Mouse (Mus musculus): ENCODE data around the gene Flywch1. TPM values are rescaled to one million over a fixed set of nuclear protein-coding genes. Genes with fewer than 3 reads are reported as not detected.

Flywch1 gene
- polyA plus RNA-seq, 1 experiment from 2014 or later: 9.4 TPM

- Histone ChIP-seq H3K36me3 (replicated peaks) (no peaks in the 10 kb centered on the region), H3K9me3 (replicated peaks) (no peaks in the 10 kb centered on the region), H3K4me3 (replicated peaks) (no peak overlapping the region), H3K4me1 (replicated peaks) (no peaks in the 10 kb centered on the region), H3K9ac (no peak overlapping the region), H3K4me2 (no peak overlapping the region), H3K27ac (replicated peaks) (no peak overlapping the region), H3K27me3 (no peaks in the 10 kb centered on the region)
- ATAC-seq (ENCODE audit: insufficient read depth): no peak
- WGBS (ENCODE audit: insufficient replicate concordance): 48% methylated on average over 13 of the region's 13 CpGs
Measured at GRCm38 (mm10) chr17:23755689-23756088, 15.7 kb downstream of the Flywch1 start.

- peak overlapping the region; percentile 46 for H3K4me3 ChIP-seq (replicated peaks)
- H3K27ac ChIP-seq (replicated peaks): no peak overlapping the region
- peak overlapping the region; percentile 61 for H3K4me2 ChIP-seq
- WGBS (ENCODE audit: insufficient replicate concordance): 62% methylated on average over 11 of the region's 11 CpGs
- ATAC-seq (ENCODE audit: insufficient read depth): no peak
- H3K4me1 ChIP-seq (replicated peaks): peaks cover 22% of the 10 kb centered on the region
- H3K9ac ChIP-seq: no peak overlapping the region
- peaks cover 44% of the 10 kb centered on the region for H3K27me3 ChIP-seq
- H3K36me3 ChIP-seq (replicated peaks): no peaks in the 10 kb centered on the region
- no peaks in the 10 kb centered on the region for H3K9me3 ChIP-seq (replicated peaks)
Measured at GRCm38 (mm10) chr17:23749400-23750191, 21.8 kb downstream of the Flywch1 start.

GRCm38 (mm10) chr17:23748631-23749391 lies 22.6 kb downstream of the Flywch1 start:
- H3K4me3 ChIP-seq (replicated peaks): peak overlapping the region; percentile 46
- no peaks in the 10 kb centered on the region for H3K36me3 ChIP-seq (replicated peaks)
- ATAC-seq (ENCODE audit: insufficient read depth): peak; percentile 20; the same call in 1 of the 2 replicates
- no peak overlapping the region for H3K27ac ChIP-seq (replicated peaks)
- H3K9me3 ChIP-seq (replicated peaks): no peaks in the 10 kb centered on the region
- H3K9ac ChIP-seq: no peak overlapping the region
- peaks cover 52% of the 10 kb centered on the region for H3K27me3 ChIP-seq
- H3K4me1 ChIP-seq (replicated peaks): peaks cover 22% of the 10 kb centered on the region
- whole genome bisulfite sequencing (ENCODE audit: insufficient replicate concordance): 19% methylated on average over 10 of the region's 10 CpGs
- H3K4me2 ChIP-seq: peak overlapping the region; percentile 61

GRCm38 (mm10) chr17:23748026-23748425 lies 23.4 kb downstream of the Flywch1 start:
- no peak overlapping the region for H3K9ac ChIP-seq
- peaks cover 60% of the 10 kb centered on the region for H3K27me3 ChIP-seq
- WGBS (ENCODE audit: insufficient replicate concordance): 21% methylated on average over 6 of the region's 6 CpGs
- no peak overlapping the region for H3K27ac ChIP-seq (replicated peaks)
- no peak for ATAC-seq (ENCODE audit: insufficient read depth)
- H3K9me3 ChIP-seq (replicated peaks): no peaks in the 10 kb centered on the region
- peaks cover 22% of the 10 kb centered on the region for H3K4me1 ChIP-seq (replicated peaks)
- H3K4me3 ChIP-seq (replicated peaks): no peak overlapping the region
- no peaks in the 10 kb centered on the region for H3K36me3 ChIP-seq (replicated peaks)
- no peak overlapping the region for H3K4me2 ChIP-seq

- Histone ChIP-seq H3K9ac (no peak overlapping the region), H3K27ac (replicated peaks) (no peak overlapping the region), H3K4me3 (replicated peaks) (no peak overlapping the region), H3K9me3 (replicated peaks) (no peaks in the 10 kb centered on the region), H3K4me2 (no peak overlapping the region), H3K36me3 (replicated peaks) (no peaks in the 10 kb centered on the region), H3K27me3 (peaks cover 65% of the 10 kb centered on the region), H3K4me1 (replicated peaks) (peaks cover 24% of the 10 kb centered on the region)
- 58% methylated on average over 3 of the region's 3 CpGs for WGBS (ENCODE audit: insufficient replicate concordance)
- ATAC-seq (ENCODE audit: insufficient read depth): no peak
Measured at GRCm38 (mm10) chr17:23747471-23747870, 23.9 kb downstream of the Flywch1 start.

GRCm38 (mm10) chr17:23746767-23747166 lies 24.6 kb downstream of the Flywch1 start:
- Histone ChIP-seq H3K27ac (replicated peaks) (no peak overlapping the region), H3K9ac (no peak overlapping the region), H3K36me3 (replicated peaks) (no peaks in the 10 kb centered on the region), H3K4me3 (replicated peaks) (no peak overlapping the region), H3K27me3 (peaks cover 72% of the 10 kb centered on the region), H3K9me3 (replicated peaks) (no peaks in the 10 kb centered on the region), H3K4me1 (replicated peaks) (peaks cover 31% of the 10 kb centered on the region), H3K4me2 (no peak overlapping the region)
- no peak for ATAC-seq (ENCODE audit: insufficient read depth)
- 53% methylated on average over 3 of the region's 3 CpGs for WGBS (ENCODE audit: insufficient replicate concordance)

GRCm38 (mm10) chr17:23746311-23746710 lies 25.1 kb downstream of the Flywch1 start:
- no peaks in the 10 kb centered on the region for H3K9me3 ChIP-seq (replicated peaks)
- H3K36me3 ChIP-seq (replicated peaks): no peaks in the 10 kb centered on the region
- peaks cover 77% of the 10 kb centered on the region for H3K27me3 ChIP-seq
- no peak overlapping the region for H3K27ac ChIP-seq (replicated peaks)
- H3K9ac ChIP-seq: no peak overlapping the region
- H3K4me3 ChIP-seq (replicated peaks): no peak overlapping the region
- peaks cover 36% of the 10 kb centered on the region for H3K4me1 ChIP-seq (replicated peaks)
- H3K4me2 ChIP-seq: no peak overlapping the region; the same call in 1 of the 2 replicates
- no peak for ATAC-seq (ENCODE audit: insufficient read depth)
- 9% methylated on average over 12 of the region's 12 CpGs for WGBS (ENCODE audit: insufficient replicate concordance)

- Histone ChIP-seq H3K4me1 (replicated peaks) (peaks cover 43% of the 10 kb centered on the region), H3K4me3 (replicated peaks) (peak within 1 kb of the TSS; percentile 17), H3K27ac (replicated peaks) (no peak within 1 kb of the TSS), H3K4me2 (peak within 1 kb of the TSS; percentile 42), H3K36me3 (replicated peaks) (no peaks in the 10 kb centered on the region), H3K9me3 (replicated peaks) (no peaks in the 10 kb centered on the region), H3K9ac (no peak within 1 kb of the TSS), H3K27me3 (peaks cover 84% of the 10 kb centered on the region)
- 2% methylated on average over 45 of the region's 45 CpGs for WGBS (ENCODE audit: insufficient replicate concordance)
- ATAC-seq (ENCODE audit: insufficient read depth): no peak
Measured at GRCm38 (mm10) chr17:23745301-23746251, 25.8 kb downstream of the Flywch1 start, which contains the start of gene Kremen2. Kremen2 (minus strand) TSS chr17:23745833.

GRCm38 (mm10) chr17:23744651-23745050 lies 26.8 kb downstream of the Flywch1 start:
- Histone ChIP-seq H3K27me3 (peaks cover 93% of the 10 kb centered on the region), H3K9me3 (replicated peaks) (no peaks in the 10 kb centered on the region), H3K9ac (no peak overlapping the region), H3K4me3 (replicated peaks) (no peak overlapping the region), H3K36me3 (replicated peaks) (no peaks in the 10 kb centered on the region), H3K4me2 (no peak overlapping the region), H3K4me1 (replicated peaks) (peaks cover 52% of the 10 kb centered on the region), H3K27ac (replicated peaks) (no peak overlapping the region)
- WGBS (ENCODE audit: insufficient replicate concordance): 6% methylated on average over 14 of the region's 14 CpGs
- ATAC-seq (ENCODE audit: insufficient read depth): no peak

- WGBS (ENCODE audit: insufficient replicate concordance): 19% methylated on average over 8 of the region's 8 CpGs
- ATAC-seq (ENCODE audit: insufficient read depth): no peak
- H3K4me2 ChIP-seq: no peak overlapping the region
Measured at GRCm38 (mm10) chr17:23744076-23744475, 27.3 kb downstream of the Flywch1 start.

More at GRCm38 (mm10) chr17:23744076-23744475, 27.3 kb downstream of the Flywch1 start:
- Histone ChIP-seq H3K4me1 (replicated peaks) (peaks cover 54% of the 10 kb centered on the region), H3K27me3 (peaks cover 99% of the 10 kb centered on the region), H3K4me3 (replicated peaks) (no peak overlapping the region), H3K36me3 (replicated peaks) (no peaks in the 10 kb centered on the region), H3K27ac (replicated peaks) (no peak overlapping the region), H3K9me3 (replicated peaks) (no peaks in the 10 kb centered on the region), H3K9ac (no peak overlapping the region)
